Mouse (Mus musculus) stomach, embryonic 15.5 days (tissue): ENCODE results near the gene Trappc11. TPM values are rescaled to one million over a fixed set of nuclear protein-coding genes. Genes with fewer than 3 reads are reported as not detected.
A peak's percentile ranks its signal among the peaks of the same experiment; 100 is the strongest.

Experiments
- ATAC-seq: fragments of 200-750 bp; cut with Nextera tagmentation; 2 replicates; pipeline ENCODE4 v1.8.0; 2017; ENCODE audit warnings: low read depth, moderate number of reproducible peaks, moderate TSS enrichment; ENCODE audit not compliant: insufficient read depth, low FRiP score
- H3K27ac ChIP-seq: fragments of 300-500 bp; sonication (generic); 2 replicates; pipeline ENCODE4 v1.5.1; 2015; ENCODE audit warnings: mild to moderate bottlenecking, inconsistent platforms
- H3K27me3 ChIP-seq: fragments of 300-500 bp; sonication (generic); replicated peaks from 2 replicates; pipeline ENCODE4 v1.6.1; 2015; ENCODE audit warnings: inconsistent platforms
- H3K36me3 ChIP-seq: fragments of 300-500 bp; sonication (generic); 2 replicates; pipeline ENCODE4 v1.6.1; 2015; ENCODE audit warnings: inconsistent platforms
- H3K4me1 ChIP-seq: fragments of 300-500 bp; sonication (generic); 2 replicates; pipeline ENCODE4 v1.6.1; 2015; ENCODE audit warnings: inconsistent platforms
- H3K4me2 ChIP-seq: fragments of 300-500 bp; sonication (generic); 2 replicates; pipeline ENCODE4 v1.6.1; 2015; ENCODE audit warnings: mild to moderate bottlenecking, inconsistent platforms
- H3K4me3 ChIP-seq: fragments of 300-500 bp; sonication (generic); replicated peaks from 2 replicates; pipeline ENCODE4 v1.5.1; 2015; ENCODE audit warnings: inconsistent platforms
- H3K9ac ChIP-seq: fragments of 300-500 bp; sonication (generic); 2 replicates; pipeline ENCODE4 v1.6.1; 2015; ENCODE audit warnings: inconsistent platforms
- H3K9me3 ChIP-seq: fragments of 300-500 bp; sonication (generic); 2 replicates; pipeline ENCODE4 v1.6.1; 2016; ENCODE audit warnings: inconsistent platforms
- WGBS: fragments of 180-500 bp; shearing (Covaris S2); methylation state at CpG from one replicate; pipeline ENCODE4 v1.1.7; 2015; 5-methylcytosine and 5-hydroxymethylcytosine counted together
- polyA plus RNA-seq: library from polyadenylated mRNA; unstranded; fragments of >200 nt; fragmentation: Nextera tagmentation; extraction: Ambion mirVana; gene quantifications from 2 replicates; pipeline ENCODE4 v1.2.1, GENCODE M21; 2015

Gene Trappc11
- polyA plus RNA-seq: 26.0 and 27.1 TPM in 2 replicates

GRCm38 (mm10) chr8:47533344-47534125 lies at the start of gene Trappc11, which contains the start of gene Rwdd4a:
Trappc11 (minus strand) TSS chr8:47533470.
Rwdd4a (plus strand) TSS chr8:47533664.
- Histone ChIP-seq H3K9ac (peak within 1 kb of the TSS; percentile 85), H3K9me3 (no peaks in the 10 kb centered on the region), H3K27ac (peak within 1 kb of the TSS; percentile 70), H3K27me3 (no peaks in the 10 kb centered on the region), H3K4me2 (peak within 1 kb of the TSS; percentile 71), H3K36me3 (peaks cover 8% of the 10 kb centered on the region), H3K4me1 (peaks cover 12% of the 10 kb centered on the region; the same call in 1 of the 2 replicates), H3K4me3 (peak within 1 kb of the TSS; percentile 80)
- ATAC-seq: peak; percentile 100
- WGBS: under 1% methylated on average over 60 of the region's 65 CpGs

GRCm38 (mm10) chr8:47581454-47581853 lies 48.2 kb upstream of the Trappc11 start:
- Histone ChIP-seq H3K9me3 (no peaks in the 10 kb centered on the region), H3K9ac (no peak overlapping the region), H3K4me1 (no peaks in the 10 kb centered on the region), H3K27me3 (no peaks in the 10 kb centered on the region), H3K4me2 (no peak overlapping the region), H3K36me3 (no peaks in the 10 kb centered on the region), H3K4me3 (no peak overlapping the region), H3K27ac (no peak overlapping the region)
- 82% methylated on average over 7 of the region's 7 CpGs for WGBS
- ATAC-seq: no peak

GRCm38 (mm10) chr8:47573482-47573881 lies 40.2 kb upstream of the Trappc11 start:
- Histone ChIP-seq H3K4me1 (no peaks in the 10 kb centered on the region), H3K4me3 (no peak overlapping the region)
- WGBS: 89% methylated on average over 7 of the region's 7 CpGs

GRCm38 (mm10) chr8:47570161-47570560 lies 36.9 kb upstream of the Trappc11 start:
- H3K27me3 ChIP-seq: no peaks in the 10 kb centered on the region
- no peak overlapping the region for H3K27ac ChIP-seq
- H3K9ac ChIP-seq: no peak overlapping the region
- no peak overlapping the region for H3K4me3 ChIP-seq
- H3K36me3 ChIP-seq: no peaks in the 10 kb centered on the region
- no peak for ATAC-seq
- no peak overlapping the region for H3K4me2 ChIP-seq
- no peaks in the 10 kb centered on the region for H3K4me1 ChIP-seq
- no peaks in the 10 kb centered on the region for H3K9me3 ChIP-seq
- WGBS: 87% methylated on average over 6 of the region's 6 CpGs

More at GRCm38 (mm10) chr8:47573482-47573881, 40.2 kb upstream of the Trappc11 start:
- no peak overlapping the region for H3K9ac ChIP-seq
- no peaks in the 10 kb centered on the region for H3K27me3 ChIP-seq
- H3K36me3 ChIP-seq: no peaks in the 10 kb centered on the region
- H3K4me2 ChIP-seq: no peak overlapping the region
- no peaks in the 10 kb centered on the region for H3K9me3 ChIP-seq
- no peak overlapping the region for H3K27ac ChIP-seq
- no peak for ATAC-seq

- no peaks in the 10 kb centered on the region for H3K36me3 ChIP-seq
- no peaks in the 10 kb centered on the region for H3K4me1 ChIP-seq
- no peak overlapping the region for H3K4me2 ChIP-seq
- WGBS: 61% methylated on average over 5 of the region's 5 CpGs
- H3K27ac ChIP-seq: no peak overlapping the region
- no peak overlapping the region for H3K4me3 ChIP-seq
- H3K9ac ChIP-seq: no peak overlapping the region
- H3K27me3 ChIP-seq: no peaks in the 10 kb centered on the region
- no peaks in the 10 kb centered on the region for H3K9me3 ChIP-seq
- ATAC-seq: no peak
Measured at GRCm38 (mm10) chr8:47568098-47568497, 34.8 kb upstream of the Trappc11 start.

GRCm38 (mm10) chr8:47566551-47566950 lies 33.3 kb upstream of the Trappc11 start:
- 90% methylated on average over 6 of the region's 6 CpGs for WGBS
- H3K9me3 ChIP-seq: no peaks in the 10 kb centered on the region
- H3K27ac ChIP-seq: no peak overlapping the region
- H3K36me3 ChIP-seq: no peaks in the 10 kb centered on the region
- no peak overlapping the region for H3K4me3 ChIP-seq
- ATAC-seq: no peak
- H3K9ac ChIP-seq: no peak overlapping the region
- H3K27me3 ChIP-seq: no peaks in the 10 kb centered on the region
- no peak overlapping the region for H3K4me2 ChIP-seq
- no peaks in the 10 kb centered on the region for H3K4me1 ChIP-seq

- Histone ChIP-seq H3K9ac (no peak overlapping the region), H3K4me2 (no peak overlapping the region), H3K27ac (no peak overlapping the region), H3K9me3 (no peaks in the 10 kb centered on the region), H3K27me3 (no peaks in the 10 kb centered on the region), H3K4me1 (no peaks in the 10 kb centered on the region), H3K4me3 (no peak overlapping the region), H3K36me3 (no peaks in the 10 kb centered on the region)
- 86% methylated on average over 7 of the region's 7 CpGs for WGBS
- no peak for ATAC-seq
Measured at GRCm38 (mm10) chr8:47560801-47561200, 27.5 kb upstream of the Trappc11 start.

- Histone ChIP-seq H3K36me3 (no peaks in the 10 kb centered on the region), H3K4me2 (no peak overlapping the region), H3K27ac (no peak overlapping the region), H3K9me3 (no peaks in the 10 kb centered on the region), H3K4me3 (no peak overlapping the region), H3K9ac (no peak overlapping the region), H3K27me3 (no peaks in the 10 kb centered on the region), H3K4me1 (no peaks in the 10 kb centered on the region)
- no peak for ATAC-seq
- 28% methylated on average over 7 of the region's 7 CpGs for WGBS
Measured at GRCm38 (mm10) chr8:47558274-47558673, 25.0 kb upstream of the Trappc11 start.

- Histone ChIP-seq H3K9me3 (no peaks in the 10 kb centered on the region), H3K4me2 (no peak overlapping the region), H3K4me3 (no peak overlapping the region), H3K27me3 (no peaks in the 10 kb centered on the region), H3K4me1 (no peaks in the 10 kb centered on the region), H3K36me3 (peaks cover under 1% of the 10 kb centered on the region; the same call in 1 of the 2 replicates), H3K9ac (no peak overlapping the region), H3K27ac (no peak overlapping the region)
- ATAC-seq: no peak
- 81% methylated on average over 7 of the region's 7 CpGs for WGBS
Measured at GRCm38 (mm10) chr8:47556446-47556845, 23.2 kb upstream of the Trappc11 start.

- Histone ChIP-seq H3K4me1 (no peaks in the 10 kb centered on the region), H3K9me3 (no peaks in the 10 kb centered on the region), H3K4me2 (no peak overlapping the region), H3K4me3 (no peak overlapping the region), H3K9ac (no peak overlapping the region), H3K36me3 (peaks cover 10% of the 10 kb centered on the region), H3K27me3 (no peaks in the 10 kb centered on the region), H3K27ac (no peak overlapping the region)
- WGBS: 80% methylated on average over 6 of the region's 6 CpGs
- no peak for ATAC-seq
Measured at GRCm38 (mm10) chr8:47553613-47554012, 20.3 kb upstream of the Trappc11 start.

GRCm38 (mm10) chr8:47547102-47547501 lies 13.8 kb upstream of the Trappc11 start:
- Histone ChIP-seq H3K27ac (no peak overlapping the region), H3K9ac (no peak overlapping the region), H3K36me3 (peaks cover 49% of the 10 kb centered on the region), H3K4me1 (no peaks in the 10 kb centered on the region), H3K27me3 (no peaks in the 10 kb centered on the region), H3K4me3 (no peak overlapping the region), H3K9me3 (no peaks in the 10 kb centered on the region), H3K4me2 (no peak overlapping the region)
- WGBS: 96% methylated on average over 10 of the region's 10 CpGs
- ATAC-seq: no peak

GRCm38 (mm10) chr8:47544094-47544493 lies 10.8 kb upstream of the Trappc11 start:
- Histone ChIP-seq H3K9ac (no peak overlapping the region), H3K4me3 (no peak overlapping the region), H3K27me3 (no peaks in the 10 kb centered on the region), H3K36me3 (peaks cover 41% of the 10 kb centered on the region), H3K9me3 (no peaks in the 10 kb centered on the region), H3K4me2 (no peak overlapping the region), H3K4me1 (no peaks in the 10 kb centered on the region), H3K27ac (no peak overlapping the region)
- 91% methylated on average over 5 of the region's 5 CpGs for WGBS
- no peak for ATAC-seq
